Mouse (Mus musculus): ENCODE data around the gene Rab3d.

The Rab3d gene

DNA sequence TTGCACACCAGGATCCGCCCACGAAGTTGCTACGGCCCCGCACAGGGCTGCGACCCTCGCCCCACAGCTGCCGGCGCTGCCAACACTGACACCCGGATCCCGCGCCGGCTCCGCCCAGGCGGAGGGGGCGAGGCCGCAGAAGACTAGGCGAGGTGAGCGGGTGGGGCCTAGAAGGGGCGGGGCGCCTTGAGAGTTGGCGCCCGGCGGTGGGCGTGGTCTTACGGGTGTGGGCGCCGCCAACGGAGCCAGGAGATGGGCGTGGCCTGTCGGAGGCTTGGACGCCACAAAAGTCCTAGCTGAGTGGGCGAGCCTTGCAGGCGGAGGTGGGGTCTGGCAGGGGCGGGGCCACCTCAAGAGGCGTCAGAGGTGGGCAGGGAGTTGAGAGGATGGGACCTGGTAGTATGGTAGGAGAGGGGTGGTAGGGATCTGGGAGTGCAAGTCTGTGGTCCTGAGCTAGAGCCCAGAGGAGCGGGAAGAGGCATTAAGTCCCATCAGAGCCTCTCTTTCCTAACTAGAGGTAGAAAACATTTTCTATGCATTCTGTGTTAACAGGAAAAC is at the start of gene Rab3d:
Rab3d (minus strand) TSS at position 158 of the 558 bp plus-strand sequence.
- peak; percentile 84 for DNase-seq (ENCODE audit: low spot score)

GRCm38 (mm10) chr9:21963417-21963816 is 45.4 kb upstream of the Rab3d start, which contains the start of gene Epor:
Gene Epor, minus strand, starts transcription at chr9:21963506.
- DNase-seq (ENCODE audit: low spot score) = peak; percentile 63

DNA sequence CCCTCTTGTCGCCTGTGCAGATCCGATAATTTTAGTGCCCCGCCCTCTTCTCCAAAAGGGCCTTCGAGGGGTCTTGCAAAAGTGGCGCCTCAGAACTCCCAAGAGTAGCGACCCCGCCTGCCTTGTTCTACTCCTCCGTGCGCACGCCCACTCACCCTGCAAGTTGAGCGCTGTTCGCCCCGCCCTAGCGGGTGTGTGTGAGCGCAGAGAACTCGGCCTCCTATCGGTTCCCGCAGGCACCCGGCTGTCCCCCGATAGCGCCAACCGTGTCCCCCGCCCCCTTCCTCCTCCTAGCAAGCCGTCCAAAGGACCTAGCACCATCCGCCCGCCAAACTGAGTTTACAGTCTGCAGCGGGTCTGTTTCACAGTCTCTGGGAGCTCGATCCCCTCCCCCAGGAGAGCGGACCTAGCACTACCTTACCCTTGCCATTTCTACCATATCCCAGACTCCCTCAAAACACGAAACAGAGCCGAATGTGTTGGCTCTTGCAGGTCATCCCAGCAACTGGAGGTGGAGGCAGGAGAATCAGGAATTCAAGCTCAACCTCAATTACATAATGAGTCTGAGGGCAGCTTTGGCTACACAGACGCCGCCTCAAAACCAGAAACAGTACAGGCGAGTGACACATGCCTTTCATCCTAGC is 44.5 kb upstream of the Rab3d start:
- DNase-seq (ENCODE audit: low spot score) = peak; percentile 36

- peak; percentile 10 for DNase-seq (ENCODE audit: low spot score)
Measured at GRCm38 (mm10) chr9:21962010-21962409, 44.0 kb upstream of the Rab3d start.

- DNase-seq (ENCODE audit: low spot score) = no peak
Measured at GRCm38 (mm10) chr9:21961366-21961980, 43.5 kb upstream of the Rab3d start.

DNA sequence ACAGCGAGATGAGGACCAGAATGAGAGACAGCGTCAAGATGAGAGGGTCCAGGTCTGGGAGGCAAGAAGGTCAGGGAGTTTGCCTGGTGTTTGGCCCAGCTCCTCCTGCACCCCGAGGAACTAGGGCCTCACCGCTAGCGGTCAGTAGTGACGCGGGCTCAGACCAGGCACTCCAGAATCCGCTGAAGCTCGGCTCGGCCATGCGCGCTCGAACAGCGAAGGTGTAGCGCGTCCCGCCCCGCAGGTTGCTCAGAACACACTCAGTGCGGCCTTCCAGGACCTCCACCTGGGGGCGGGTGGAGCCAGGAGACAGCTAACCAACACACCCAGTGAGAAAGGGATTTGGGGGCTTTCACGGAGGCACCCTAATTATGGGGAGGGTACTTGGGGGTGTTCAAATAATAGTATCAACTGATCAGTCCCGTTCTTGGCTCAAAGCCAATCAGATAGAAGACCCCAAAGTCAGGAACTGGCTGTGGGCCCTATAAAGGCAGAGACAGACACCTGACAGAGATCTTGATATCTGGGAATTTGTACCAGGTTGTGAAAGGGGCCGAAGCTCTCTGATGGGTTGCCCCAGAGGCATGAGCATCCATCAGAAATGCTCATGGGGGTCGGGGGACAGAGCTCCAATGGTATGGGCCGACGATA is 42.7 kb upstream of the Rab3d start:
- no peak for DNase-seq (ENCODE audit: low spot score)

GRCm38 (mm10) chr9:21960135-21960534 is 42.1 kb upstream of the Rab3d start:
- DNase-seq (ENCODE audit: low spot score) = no peak

DNA sequence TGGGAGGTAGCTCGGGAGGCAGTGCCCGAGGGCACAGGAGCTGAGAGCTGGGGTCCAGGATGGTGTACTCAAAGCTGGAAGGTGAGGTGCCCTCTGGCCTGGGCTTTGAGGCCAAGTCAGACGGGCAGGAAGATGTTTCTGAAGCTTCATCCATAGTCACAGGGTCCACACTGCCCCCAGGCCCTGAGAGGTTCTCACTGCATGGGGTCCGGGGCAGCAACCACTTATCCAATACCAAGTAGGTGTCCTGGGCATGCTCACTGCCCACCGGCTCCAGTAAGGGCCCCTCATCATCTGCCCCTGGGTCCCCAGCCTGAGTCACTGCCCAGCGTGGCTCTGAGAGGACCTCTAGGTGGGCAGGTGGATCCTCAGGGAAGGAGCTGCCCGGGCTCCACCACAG is 41.3 kb upstream of the Rab3d start:
- no peak for DNase-seq (ENCODE audit: low spot score)

DNA sequence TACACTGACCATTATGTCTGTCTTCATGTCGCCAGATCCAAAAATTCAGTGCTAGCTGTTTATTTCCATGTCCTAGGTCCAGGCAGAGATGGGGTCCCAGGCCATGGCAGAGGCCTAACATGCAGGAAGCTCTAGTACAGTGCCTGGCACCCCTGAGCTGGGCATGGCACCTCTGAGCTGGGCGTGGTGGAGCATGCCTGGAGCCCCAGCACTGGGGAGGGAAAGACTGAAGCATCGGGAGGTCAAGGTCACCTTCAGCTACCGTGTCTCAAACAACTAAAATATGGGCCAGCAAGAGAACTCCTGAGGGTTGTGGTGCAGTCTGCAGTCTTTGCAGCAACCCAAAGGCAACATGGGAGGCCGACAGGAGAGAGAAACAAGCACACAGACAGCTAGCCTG is 40.4 kb upstream of the Rab3d start:
- DNase-seq (ENCODE audit: low spot score) = no peak

DNA sequence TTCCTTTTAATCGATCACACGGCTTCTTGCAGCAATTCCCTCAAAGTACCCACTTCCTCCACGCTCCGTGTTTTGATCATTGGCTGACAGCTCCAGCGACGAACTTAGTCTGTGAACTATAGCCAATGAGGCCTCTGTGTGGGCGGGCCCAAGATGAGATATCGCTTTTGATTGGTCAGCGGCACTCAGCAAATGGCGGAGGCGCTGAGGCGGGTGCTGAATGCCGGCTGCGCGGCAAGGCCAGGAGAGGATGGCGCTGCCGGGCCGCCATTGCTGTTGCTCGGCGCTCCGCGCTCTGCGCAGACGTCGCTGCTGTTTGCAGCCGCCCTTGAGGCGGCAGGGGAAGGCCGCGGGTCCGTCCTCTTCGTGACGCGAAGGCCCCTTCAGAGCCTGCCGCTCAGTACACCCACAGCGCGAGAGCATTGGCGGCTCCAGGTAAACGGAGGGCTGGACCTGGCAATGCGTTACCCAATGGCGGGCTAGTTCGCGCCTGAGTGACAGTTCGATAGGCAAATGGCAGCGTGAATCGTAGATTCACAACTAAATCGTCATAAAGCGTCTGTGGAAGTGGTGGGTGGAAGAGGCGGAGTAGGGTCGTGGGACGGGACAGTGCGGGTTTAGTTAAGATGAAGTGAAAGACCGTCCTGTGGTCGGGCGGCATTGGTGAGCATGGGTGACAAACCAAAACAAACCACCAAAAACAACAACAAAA is 37.7 kb upstream of the Rab3d start, which contains the start of gene Swsap1:
Swsap1 (plus strand) TSS at position 186 of the 712 bp plus-strand sequence.
- DNase-seq (ENCODE audit: low spot score) = peak; percentile 98

DNA sequence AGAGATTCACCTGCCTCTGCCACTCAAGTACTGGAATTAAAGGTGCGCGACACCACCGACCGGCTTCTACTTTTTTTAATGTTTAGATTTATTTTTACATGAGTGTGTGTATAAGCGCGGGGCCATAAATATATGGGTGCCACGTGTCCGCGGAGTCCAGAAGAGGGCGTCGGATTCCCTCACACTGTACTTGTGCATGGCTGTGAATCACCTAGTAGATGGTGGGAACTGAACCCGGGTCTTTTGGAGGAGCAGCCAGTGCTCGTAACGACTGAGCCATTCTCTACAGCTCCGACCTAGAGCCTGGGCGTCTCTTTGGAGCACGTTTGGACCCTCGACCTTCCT is 37.2 kb upstream of the Rab3d start:
- DNase-seq (ENCODE audit: low spot score) = no peak

- no peak for DNase-seq (ENCODE audit: low spot score)
Measured at GRCm38 (mm10) chr9:21954635-21955034, 36.6 kb upstream of the Rab3d start.

DNA sequence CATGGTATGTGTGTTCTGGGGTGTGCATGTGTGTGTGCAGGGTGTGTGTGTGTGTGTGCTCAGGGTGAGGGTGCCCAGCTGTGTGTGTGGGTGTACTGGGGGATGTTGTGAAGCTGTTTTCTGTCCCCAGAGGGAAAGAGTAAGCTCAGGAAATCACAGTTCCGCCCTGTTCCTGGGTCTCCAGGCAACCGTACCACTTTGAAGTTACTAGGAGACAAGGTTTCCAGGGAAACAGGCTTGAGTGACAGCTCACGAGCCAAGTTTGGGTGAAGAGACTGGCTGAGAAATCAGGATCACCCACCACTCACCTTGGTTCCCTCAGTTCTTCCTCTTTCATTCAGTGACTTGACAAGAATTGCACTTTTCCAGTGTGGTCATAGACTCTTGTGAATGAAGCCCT is 35.6 kb upstream of the Rab3d start:
- DNase-seq (ENCODE audit: low spot score) = no peak

DNA sequence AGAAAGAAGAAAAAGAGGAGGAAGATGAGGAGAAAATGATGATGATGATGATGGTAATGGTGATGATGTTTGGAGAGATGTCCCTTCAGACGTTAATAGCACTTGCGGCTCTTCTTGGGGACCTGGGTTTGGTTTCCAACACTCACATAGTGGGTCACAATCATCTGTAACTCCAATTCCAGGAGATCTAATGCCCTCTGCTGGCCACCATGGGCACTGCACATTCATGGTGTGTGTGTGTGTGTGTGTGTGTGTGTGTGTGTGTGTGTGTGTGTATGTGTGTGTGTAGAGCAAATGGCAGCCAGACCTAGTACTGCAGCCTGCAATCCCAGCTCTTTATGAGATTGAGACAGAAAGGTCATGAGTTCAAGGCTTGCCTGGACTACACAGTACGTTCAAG is 34.0 kb upstream of the Rab3d start:
- no peak for DNase-seq (ENCODE audit: low spot score)

DNA sequence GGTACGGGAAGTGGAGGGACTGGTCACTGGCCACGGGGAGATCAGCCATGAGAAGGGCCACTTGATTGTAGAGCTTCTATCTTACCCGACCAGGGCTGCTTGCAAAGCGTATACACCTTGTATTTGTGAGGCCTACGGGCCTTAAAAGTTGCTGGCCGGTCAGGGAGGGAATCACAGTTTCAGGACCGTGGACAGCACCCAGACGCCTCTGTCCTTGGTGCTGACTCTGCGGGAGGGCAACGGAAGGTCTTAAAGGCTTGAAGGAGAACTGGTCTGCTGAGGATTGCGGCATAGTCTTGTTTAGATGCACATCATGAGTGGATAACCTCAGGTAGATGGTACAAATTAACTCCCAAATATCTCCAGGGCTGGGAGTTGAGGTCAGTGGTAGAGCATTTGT is 32.3 kb upstream of the Rab3d start:
- DNase-seq (ENCODE audit: low spot score) = peak; percentile 70

DNA sequence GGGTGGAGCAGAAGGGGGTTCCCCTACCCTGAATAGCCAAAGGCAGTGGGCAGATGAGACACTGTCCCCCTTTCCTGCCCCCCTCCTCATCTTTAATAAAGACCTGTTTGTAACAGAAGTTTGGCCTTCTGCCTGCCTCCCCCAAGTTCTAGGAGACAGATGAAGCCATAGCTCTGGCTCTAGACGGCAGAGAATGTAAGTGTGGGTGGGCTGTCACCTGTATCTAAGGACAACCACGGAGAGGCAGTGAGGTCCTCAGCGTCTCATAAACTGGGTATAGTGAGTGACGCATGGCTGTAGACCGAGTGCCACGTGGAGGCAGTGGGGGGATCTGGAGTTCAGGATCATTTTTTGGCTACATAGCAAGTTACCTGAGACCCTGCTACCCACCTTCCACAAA is 30.8 kb upstream of the Rab3d start:
- no peak for DNase-seq (ENCODE audit: low spot score)

- no peak for DNase-seq (ENCODE audit: low spot score)
Measured at GRCm38 (mm10) chr9:21948146-21948545, 30.2 kb upstream of the Rab3d start.

DNA sequence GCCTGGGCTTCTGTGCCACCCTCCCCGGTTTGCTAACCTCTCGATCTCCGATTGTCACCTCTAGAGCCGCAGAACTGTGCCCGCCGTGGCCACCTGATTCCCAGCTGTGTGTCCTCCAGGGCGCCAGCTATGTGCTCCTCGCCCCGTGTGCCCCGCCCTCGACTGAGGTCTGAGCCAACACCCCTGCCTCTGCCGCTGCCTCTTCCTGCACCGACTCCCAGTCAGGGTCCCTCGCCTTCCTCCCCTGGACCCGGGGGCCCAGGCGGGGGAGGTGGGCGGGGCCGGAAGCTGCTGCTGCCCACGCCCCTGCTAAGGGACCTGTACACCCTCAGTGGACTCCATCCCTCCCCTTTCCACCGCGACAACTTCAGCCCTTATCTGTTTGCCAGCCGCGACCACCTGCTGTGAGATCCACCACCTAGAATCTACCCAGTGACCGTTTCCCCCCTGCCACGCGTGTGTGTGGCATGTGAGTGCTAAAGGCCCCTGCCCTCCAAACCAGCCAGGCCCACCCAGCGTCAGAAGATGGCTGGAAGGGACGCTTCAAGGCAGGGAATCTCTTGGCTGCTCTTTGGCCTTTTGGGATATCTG is 29.6 kb upstream of the Rab3d start:
- DNase-seq (ENCODE audit: low spot score) = no peak

GRCm38 (mm10) chr9:21944267-21944666 is 26.3 kb upstream of the Rab3d start:
- no peak for DNase-seq (ENCODE audit: low spot score)

GRCm38 (mm10) chr9:21943638-21944037 is 25.6 kb upstream of the Rab3d start:
- DNase-seq (ENCODE audit: low spot score) = no peak

DNA sequence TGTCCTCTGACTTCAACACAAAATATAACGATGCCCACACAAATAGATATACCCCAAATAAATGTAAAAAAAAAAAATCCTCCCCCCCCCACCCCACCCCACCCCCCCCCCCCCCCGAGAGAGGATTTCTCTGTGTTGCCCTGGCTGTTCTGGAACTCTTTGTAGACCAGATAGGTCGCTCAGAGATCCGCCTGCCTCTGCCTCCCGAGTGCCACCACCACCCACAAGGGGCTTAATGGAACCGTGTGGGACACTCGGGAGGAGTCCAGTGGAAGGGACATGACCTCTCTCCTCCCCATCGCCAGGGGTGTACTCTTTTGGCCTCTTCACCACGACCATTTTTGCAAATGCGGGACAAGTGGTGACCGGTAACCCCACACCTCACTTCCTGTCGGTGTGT is 25.1 kb upstream of the Rab3d start:
- DNase-seq (ENCODE audit: low spot score) = no peak

GRCm38 (mm10) chr9:21938234-21938855 is 20.4 kb upstream of the Rab3d start:
- DNase-seq (ENCODE audit: low spot score) = no peak

Data from adipocyte (in vitro differentiated cells).